Mouse (Mus musculus) liver, adult 2 months (tissue): Measurements from ENCODE around the gene As3mt. TPM values are rescaled to one million over a fixed set of nuclear protein-coding genes. Genes with fewer than 3 reads are reported as not detected.

ENCODE experiments used
- DNase-seq: peaks from one replicate; pipeline ENCODE4 v3.0.0-alpha.2; 2011; ENCODE audit warnings: low read depth, low spot score; ENCODE audit errors: extremely low read depth
- H3K27ac ChIP-seq: fragments of 200-500 bp; replicated peaks from 2 replicates; pipeline ENCODE4 v1.5.1; 2012; ENCODE audit warnings: low read depth, mild to moderate bottlenecking, control low read depth, inconsistent platforms, low read length; ENCODE audit not compliant: insufficient read depth
- H3K27me3 ChIP-seq: fragments of 200-500 bp; 2 replicates; pipeline ENCODE4 v1.6.1; 2012; ENCODE audit warnings: mild to moderate bottlenecking, moderate library complexity, low read length, inconsistent platforms; ENCODE audit not compliant: control insufficient read depth, insufficient read depth
- H3K36me3 ChIP-seq: fragments of 200-500 bp; 2 replicates; pipeline ENCODE4 v1.6.1; 2012; ENCODE audit warnings: low read length, inconsistent platforms; ENCODE audit not compliant: control insufficient read depth, insufficient read depth
- H3K4me1 ChIP-seq: fragments of 200-500 bp; 2 replicates; pipeline ENCODE4 v1.6.1; 2011; ENCODE audit warnings: low read length; ENCODE audit not compliant: control insufficient read depth, insufficient read depth
- H3K4me3 ChIP-seq: fragments of 200-500 bp; 2 replicates; pipeline ENCODE4 v1.5.1; 2011; ENCODE audit warnings: low read depth, mild to moderate bottlenecking, control low read depth, low read length, moderate library complexity; ENCODE audit not compliant: insufficient read depth
- H3K79me2 ChIP-seq: fragments of 200-500 bp; 2 replicates; pipeline ENCODE4 v1.6.1; 2012; ENCODE audit warnings: inconsistent platforms, mild to moderate bottlenecking, low read length, moderate library complexity; ENCODE audit not compliant: control insufficient read depth, insufficient read depth
- H3K9ac ChIP-seq: fragments of 200-500 bp; 2 replicates; pipeline ENCODE4 v1.6.1; 2012; ENCODE audit warnings: low read depth, mild to moderate bottlenecking, control low read depth, inconsistent platforms, low read length
- CTCF ChIP-seq: fragments of 200-500 bp; IDR thresholded peaks from 2 replicates; pipeline ENCODE4 v1.5.1; 2011; ENCODE audit warnings: low read depth, low read length, control low read depth
- POLR2A ChIP-seq: fragments of 200-500 bp; IDR thresholded peaks from 2 replicates; pipeline ENCODE4 v1.6.1; 2011; ENCODE audit warnings: low read length, control low read depth; ENCODE audit not compliant: insufficient read depth; ENCODE audit errors: extremely low read depth
- WGBS: fragments of 180-500 bp; shearing (Covaris S2); methylation state at CpG from one replicate; pipeline ENCODE4 v1.1.7; 2018; 5-methylcytosine and 5-hydroxymethylcytosine counted together
- polyA plus RNA-seq: library from polyadenylated mRNA; depleted of rRNA; stranded (reverse); fragments of >200 nt; gene quantifications from 2 replicates; pipeline ENCODE4 v1.2.3, GENCODE M21; 2012
- total RNA-seq: library from RNA; depleted of rRNA; stranded (reverse); fragments of >200 nt; gene quantifications from 2 replicates; pipeline ENCODE4 v1.2.3, GENCODE M21; 2014

The As3mt gene
- total and polyA plus RNA-seq, 2 experiments = 19.3 to 67.9 TPM

GRCm38 (mm10) chr19:46763356-46763755 is 56.1 kb downstream of the As3mt start:
- no peak overlapping the region for H3K4me3 ChIP-seq
- no peak for TF ChIP-seq CTCF
- no peak for TF ChIP-seq POLR2A
- no peaks in the 10 kb centered on the region for H3K27me3 ChIP-seq
- H3K27ac ChIP-seq = no peak overlapping the region
- no peak overlapping the region for H3K9ac ChIP-seq
- H3K4me1 ChIP-seq = peaks cover 10% of the 10 kb centered on the region; the same call in 1 of the 2 replicates
- no peak for DNase-seq
- 80% methylated on average over 7 of the region's 7 CpGs for WGBS
- peaks cover 4% of the 10 kb centered on the region; the same call in 1 of the 2 replicates for H3K79me2 ChIP-seq
- H3K36me3 ChIP-seq = no peaks in the 10 kb centered on the region

GRCm38 (mm10) chr19:46763932-46764762 is 56.9 kb downstream of the As3mt start:
- peaks cover 14% of the 10 kb centered on the region; the same call in 1 of the 2 replicates for H3K4me1 ChIP-seq
- no peak for DNase-seq
- H3K4me3 ChIP-seq = no peak overlapping the region
- no peak overlapping the region for H3K27ac ChIP-seq
- no peaks in the 10 kb centered on the region for H3K36me3 ChIP-seq
- H3K79me2 ChIP-seq = peaks cover 4% of the 10 kb centered on the region; the same call in 1 of the 2 replicates
- H3K9ac ChIP-seq = no peak overlapping the region
- TF ChIP-seq CTCF (no peak), POLR2A (no peak)
- 61% methylated on average over 12 of the region's 12 CpGs for WGBS
- no peaks in the 10 kb centered on the region for H3K27me3 ChIP-seq

GRCm38 (mm10) chr19:46764763-46765117 is 57.5 kb downstream of the As3mt start:
- H3K4me1 ChIP-seq = peaks cover 14% of the 10 kb centered on the region; the same call in 1 of the 2 replicates
- no peak for DNase-seq
- no peak overlapping the region for H3K4me3 ChIP-seq
- peaks cover 10% of the 10 kb centered on the region; the same call in 1 of the 2 replicates for H3K79me2 ChIP-seq
- H3K36me3 ChIP-seq = no peaks in the 10 kb centered on the region
- H3K27me3 ChIP-seq = no peaks in the 10 kb centered on the region
- H3K9ac ChIP-seq = no peak overlapping the region
- TF ChIP-seq CTCF (no peak), POLR2A (no peak)
- 93% methylated on average over 9 of the region's 9 CpGs for WGBS
- no peak overlapping the region for H3K27ac ChIP-seq

- H3K79me2 ChIP-seq = peaks cover 14% of the 10 kb centered on the region; the same call in 1 of the 2 replicates
- DNase-seq = no peak
- TF ChIP-seq POLR2A = no peak
- no peak for TF ChIP-seq CTCF
- H3K27ac ChIP-seq = no peak overlapping the region
- no peak overlapping the region for H3K9ac ChIP-seq
- WGBS = 68% methylated on average over 5 of the region's 5 CpGs
- peaks cover 14% of the 10 kb centered on the region; the same call in 1 of the 2 replicates for H3K4me1 ChIP-seq
- H3K4me3 ChIP-seq = no peak overlapping the region
- no peaks in the 10 kb centered on the region for H3K27me3 ChIP-seq
- no peaks in the 10 kb centered on the region for H3K36me3 ChIP-seq
These were observed 58.9 kb downstream of the As3mt start for GRCm38 (mm10) chr19:46766125-46766524.

- peaks cover 10% of the 10 kb centered on the region; the same call in 1 of the 2 replicates for H3K79me2 ChIP-seq
- H3K4me1 ChIP-seq = peaks cover 7% of the 10 kb centered on the region; the same call in 1 of the 2 replicates
- no peaks in the 10 kb centered on the region for H3K36me3 ChIP-seq
- TF ChIP-seq CTCF = no peak
- no peak for TF ChIP-seq POLR2A
- H3K27ac ChIP-seq = no peak overlapping the region
- H3K9ac ChIP-seq = no peak overlapping the region
- no peaks in the 10 kb centered on the region for H3K27me3 ChIP-seq
- no peak overlapping the region for H3K4me3 ChIP-seq
- WGBS = 91% methylated on average over 11 of the region's 11 CpGs
- DNase-seq = no peak
These were observed 62.5 kb downstream of the As3mt start for GRCm38 (mm10) chr19:46769759-46770158.

GRCm38 (mm10) chr19:46771801-46772200 is 64.5 kb downstream of the As3mt start:
- Histone ChIP-seq H3K36me3 (no peaks in the 10 kb centered on the region), H3K79me2 (peaks cover 10% of the 10 kb centered on the region; the same call in 1 of the 2 replicates), H3K27me3 (no peaks in the 10 kb centered on the region), H3K9ac (no peak overlapping the region), H3K4me3 (no peak overlapping the region), H3K4me1 (peaks cover 7% of the 10 kb centered on the region; the same call in 1 of the 2 replicates), H3K27ac (no peak overlapping the region)
- no peak for DNase-seq
- 70% methylated on average over 6 of the region's 6 CpGs for WGBS
- TF ChIP-seq CTCF (no peak), POLR2A (no peak)
